Mouse (Mus musculus): ENCODE data around the gene Dpysl4. TPM values are rescaled to one million over a fixed set of nuclear protein-coding genes. Genes with fewer than 3 reads are reported as not detected.

Dpysl4 gene
- 106 and 141 TPM in 2 replicates for polyA plus RNA-seq (2015; fragmentation: Nextera tagmentation; extraction: Ambion mirVana)

DNA sequence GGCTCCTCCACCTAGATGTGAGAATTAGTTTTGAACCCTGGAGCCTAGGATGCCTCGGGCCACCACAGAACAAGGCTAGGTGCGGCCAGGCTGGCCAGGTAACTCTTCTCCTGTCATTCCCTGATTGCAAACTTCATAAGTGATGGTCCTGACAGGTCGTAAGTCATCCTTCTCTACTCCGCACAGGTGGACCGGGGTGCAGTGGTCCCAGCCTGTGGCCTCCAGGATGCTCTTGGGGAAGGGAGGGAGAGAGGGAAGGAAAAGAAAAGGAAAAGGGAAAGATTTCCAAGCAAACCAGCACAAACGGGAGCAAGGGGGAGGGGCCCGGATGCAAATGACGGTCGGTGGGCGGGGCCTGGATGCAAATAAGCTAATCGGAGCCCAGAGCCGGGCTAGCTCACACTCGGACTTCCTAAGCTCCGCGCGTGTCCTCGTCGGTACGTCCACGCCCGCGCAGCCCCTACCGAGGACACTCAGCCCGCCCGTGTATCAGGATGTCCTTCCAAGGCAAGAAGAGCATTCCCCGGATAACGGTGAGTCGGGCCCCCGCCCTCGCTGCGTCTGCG is at the start of gene Dpysl4:
Gene Dpysl4 (plus strand): TSS at position 373 of the 566 bp plus-strand sequence.
- Histone ChIP-seq H3K4me2 (peak within 1 kb of the TSS; percentile 77), H3K27ac (peak within 1 kb of the TSS; percentile 61; the same call in 1 of the 2 replicates), H3K4me3 (peak within 1 kb of the TSS; percentile 71), H3K9me3 (replicated peaks) (no peaks in the 10 kb centered on the region), H3K4me1 (peaks cover 48% of the 10 kb centered on the region), H3K36me3 (ENCODE audit: poor library complexity, severe bottlenecking) (peaks cover 16% of the 10 kb centered on the region), H3K9ac (peak within 1 kb of the TSS; percentile 89), H3K27me3 (peaks cover 11% of the 10 kb centered on the region; the same call in 1 of the 2 replicates)
- WGBS: 6% methylated on average over 32 of the region's 32 CpGs
- ATAC-seq: peak; percentile 83

DNA sequence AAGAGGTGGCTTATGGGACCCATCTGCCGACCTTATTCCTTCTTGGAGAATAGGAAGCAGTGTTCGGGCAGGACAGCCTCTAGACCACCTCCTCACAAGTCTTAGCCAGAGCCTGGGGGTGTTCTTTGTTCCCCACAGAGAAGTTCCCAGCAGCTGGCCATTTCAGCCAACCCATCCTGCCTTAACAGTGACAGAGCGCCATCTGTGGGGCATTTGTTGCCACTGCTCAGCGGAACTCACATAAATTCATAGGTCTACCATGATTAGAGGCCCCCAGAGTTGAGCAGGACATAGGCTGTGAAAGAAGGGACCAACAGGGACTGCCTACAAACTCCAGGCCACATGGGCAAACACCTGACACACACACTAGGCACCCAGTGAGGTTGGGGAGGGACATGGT is 22.4 kb upstream of the Dpysl4 start:
- Histone ChIP-seq H3K9me3 (replicated peaks) (no peaks in the 10 kb centered on the region), H3K4me2 (no peak overlapping the region), H3K4me3 (no peak overlapping the region), H3K36me3 (ENCODE audit: poor library complexity, severe bottlenecking) (no peaks in the 10 kb centered on the region), H3K4me1 (no peaks in the 10 kb centered on the region), H3K27me3 (peaks cover 7% of the 10 kb centered on the region; the same call in 1 of the 2 replicates), H3K27ac (no peak overlapping the region), H3K9ac (no peak overlapping the region)
- 56% methylated on average over 4 of the region's 4 CpGs for WGBS
- ATAC-seq: no peak

DNA sequence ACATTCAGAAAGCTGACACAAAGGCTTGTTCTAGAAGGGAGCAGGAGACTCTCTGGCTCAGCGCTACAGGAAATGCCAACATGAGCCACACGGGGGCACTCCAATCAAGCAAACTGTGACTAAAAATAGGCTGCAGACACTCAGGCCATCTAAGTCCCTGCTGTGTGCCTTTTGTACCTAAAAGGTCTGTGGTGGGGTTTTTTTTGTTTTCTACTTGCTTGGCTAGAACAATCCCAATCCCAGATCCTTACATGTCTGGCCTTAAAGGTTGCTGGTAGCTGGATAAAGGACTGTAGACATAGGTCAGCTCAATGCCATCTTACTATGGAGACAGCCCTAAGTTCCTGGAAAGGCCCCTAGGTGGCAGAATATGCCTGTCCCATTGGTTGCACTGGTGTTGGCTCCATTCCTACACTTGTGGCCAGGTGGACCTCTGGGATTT is 17.6 kb upstream of the Dpysl4 start:
- 3% methylated on average over 2 of the region's 2 CpGs for WGBS
- peaks cover 7% of the 10 kb centered on the region; the same call in 1 of the 2 replicates for H3K27me3 ChIP-seq
- H3K36me3 ChIP-seq (ENCODE audit: poor library complexity, severe bottlenecking): no peaks in the 10 kb centered on the region
- H3K4me1 ChIP-seq: no peaks in the 10 kb centered on the region
- peak; percentile 84 for ATAC-seq
- H3K27ac ChIP-seq: no peak overlapping the region
- H3K9me3 ChIP-seq (replicated peaks): no peaks in the 10 kb centered on the region
- H3K9ac ChIP-seq: no peak overlapping the region
- no peak overlapping the region for H3K4me2 ChIP-seq
- no peak overlapping the region for H3K4me3 ChIP-seq

DNA sequence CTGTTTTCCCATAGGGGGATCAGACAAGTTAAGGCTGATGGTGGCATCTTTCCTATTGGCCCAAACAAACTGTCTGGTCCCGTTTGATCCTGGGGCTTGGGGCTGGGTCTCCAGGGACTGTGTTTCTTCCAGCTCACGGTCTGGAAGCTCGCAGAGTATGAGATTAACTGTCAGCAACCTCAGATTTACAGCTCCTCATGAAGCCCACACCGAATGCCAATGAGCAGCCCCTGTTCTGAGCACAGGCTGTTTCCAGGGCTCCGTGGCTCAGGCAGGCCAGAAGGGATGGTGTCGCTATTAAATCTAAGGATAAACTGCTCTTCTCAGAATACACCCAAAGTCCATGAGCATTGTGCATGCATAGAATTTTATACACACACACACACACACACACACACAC is 11.6 kb upstream of the Dpysl4 start:
- ATAC-seq: no peak
- Histone ChIP-seq H3K27me3 (peaks cover 4% of the 10 kb centered on the region; the same call in 1 of the 2 replicates), H3K9me3 (replicated peaks) (no peaks in the 10 kb centered on the region), H3K4me2 (no peak overlapping the region), H3K36me3 (ENCODE audit: poor library complexity, severe bottlenecking) (no peaks in the 10 kb centered on the region), H3K4me1 (peaks cover 50% of the 10 kb centered on the region), H3K4me3 (no peak overlapping the region), H3K9ac (no peak overlapping the region), H3K27ac (no peak overlapping the region)
- 46% methylated on average over 6 of the region's 6 CpGs for WGBS

DNA sequence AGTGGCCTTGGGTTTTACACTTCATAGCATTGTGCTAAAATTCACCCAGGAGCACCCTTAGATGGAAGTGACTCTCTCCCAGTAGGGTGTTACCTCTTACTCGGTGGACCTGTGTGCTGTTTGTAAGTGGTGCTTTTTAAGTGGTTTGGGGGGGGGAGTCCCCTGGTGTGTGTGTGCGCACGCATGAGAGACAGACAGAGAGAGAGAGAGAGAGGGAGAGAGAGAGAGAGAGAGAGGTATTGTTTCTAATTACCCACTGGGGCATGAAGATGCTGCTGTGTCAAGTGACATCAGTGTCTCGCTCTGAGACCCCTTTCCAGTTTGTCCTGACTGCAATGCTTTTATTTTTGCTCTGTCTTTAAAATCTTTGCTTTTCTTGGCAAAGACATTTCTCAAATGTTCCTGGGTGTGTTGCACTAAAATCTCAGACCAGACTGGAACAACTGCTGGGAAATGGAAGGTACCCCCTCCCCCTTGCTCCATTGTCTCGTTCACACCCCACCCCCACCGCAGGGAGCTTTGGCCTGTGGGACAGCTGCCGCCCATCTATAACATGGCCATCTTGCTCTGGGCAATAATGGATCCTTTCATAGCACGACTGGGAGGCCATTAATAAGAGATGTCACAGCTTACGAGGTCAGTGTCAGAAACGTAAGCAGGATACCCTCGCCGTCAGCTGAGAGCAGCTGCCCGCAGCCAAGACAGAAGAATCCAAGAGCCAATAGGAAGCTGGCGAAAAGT is 10.6 kb upstream of the Dpysl4 start:
- 27% methylated on average over 14 of the region's 14 CpGs for WGBS
- H3K27me3 ChIP-seq: peaks cover 7% of the 10 kb centered on the region; the same call in 1 of the 2 replicates
- no peaks in the 10 kb centered on the region for H3K9me3 ChIP-seq (replicated peaks)
- H3K4me1 ChIP-seq: peaks cover 51% of the 10 kb centered on the region
- peak overlapping the region; percentile 26; the same call in 1 of the 2 replicates for H3K9ac ChIP-seq
- no peaks in the 10 kb centered on the region for H3K36me3 ChIP-seq (ENCODE audit: poor library complexity, severe bottlenecking)
- ATAC-seq: peak; percentile 17; the same call in 1 of the 2 replicates
- H3K4me3 ChIP-seq: no peak overlapping the region
- no peak overlapping the region for H3K4me2 ChIP-seq
- H3K27ac ChIP-seq: peak overlapping the region; percentile 31

DNA sequence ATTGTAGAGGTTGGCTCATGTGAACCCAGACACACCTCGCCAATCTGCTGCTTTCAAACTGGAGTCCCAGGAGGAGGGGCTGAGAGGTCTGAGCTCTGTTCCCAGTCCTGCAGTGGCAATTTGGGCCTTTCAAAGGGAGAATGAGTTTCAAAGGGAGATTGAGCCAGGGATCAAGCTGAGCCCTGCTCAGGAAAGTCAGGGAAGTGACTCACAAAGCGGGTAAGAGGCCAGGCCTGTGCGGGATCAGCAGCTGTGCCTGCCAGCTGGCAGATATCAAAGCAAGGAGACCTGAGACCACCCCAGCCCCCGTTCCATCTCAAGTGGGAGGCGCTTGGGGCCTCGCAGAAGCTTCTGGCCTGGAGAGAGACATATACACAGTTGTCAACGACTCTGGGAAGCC is 8.5 kb upstream of the Dpysl4 start:
- H3K4me1 ChIP-seq: peaks cover 58% of the 10 kb centered on the region
- H3K27me3 ChIP-seq: peaks cover 10% of the 10 kb centered on the region; the same call in 1 of the 2 replicates
- no peak overlapping the region for H3K4me3 ChIP-seq
- peak; percentile 22; the same call in 1 of the 2 replicates for ATAC-seq
- peak overlapping the region; percentile 57 for H3K27ac ChIP-seq
- no peak overlapping the region for H3K9ac ChIP-seq
- H3K36me3 ChIP-seq (ENCODE audit: poor library complexity, severe bottlenecking): no peaks in the 10 kb centered on the region
- peak overlapping the region; percentile 8; the same call in 1 of the 2 replicates for H3K4me2 ChIP-seq
- WGBS: 9% methylated on average over 7 of the region's 7 CpGs
- H3K9me3 ChIP-seq (replicated peaks): no peaks in the 10 kb centered on the region

DNA sequence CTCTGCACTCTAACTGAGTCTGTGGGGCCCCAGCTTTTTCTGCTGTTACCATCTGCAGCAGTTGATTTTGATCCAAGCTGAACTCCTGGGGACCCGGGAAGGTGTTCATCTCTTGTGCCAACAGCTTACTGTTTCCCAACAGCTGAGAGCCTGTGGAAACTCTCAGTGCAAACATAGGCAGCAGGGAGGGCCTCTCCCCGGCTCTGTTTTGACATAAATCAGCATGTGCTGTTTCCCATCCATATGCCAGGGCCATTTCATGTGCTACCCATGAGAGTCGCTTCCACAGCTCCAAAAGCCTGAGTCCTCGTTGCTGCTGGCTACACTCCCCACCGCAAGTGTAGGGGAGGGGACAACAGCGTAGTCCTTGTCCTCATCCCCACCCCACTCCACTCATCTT is 7.6 kb upstream of the Dpysl4 start:
- Histone ChIP-seq H3K9ac (no peak overlapping the region), H3K36me3 (ENCODE audit: poor library complexity, severe bottlenecking) (no peaks in the 10 kb centered on the region), H3K9me3 (replicated peaks) (no peaks in the 10 kb centered on the region), H3K4me1 (peaks cover 59% of the 10 kb centered on the region), H3K4me2 (no peak overlapping the region), H3K4me3 (no peak overlapping the region), H3K27me3 (peaks cover 12% of the 10 kb centered on the region; the same call in 1 of the 2 replicates), H3K27ac (peak overlapping the region; percentile 57; the same call in 1 of the 2 replicates)
- peak; percentile 70 for ATAC-seq
- 30% methylated on average over 6 of the region's 6 CpGs for WGBS

DNA sequence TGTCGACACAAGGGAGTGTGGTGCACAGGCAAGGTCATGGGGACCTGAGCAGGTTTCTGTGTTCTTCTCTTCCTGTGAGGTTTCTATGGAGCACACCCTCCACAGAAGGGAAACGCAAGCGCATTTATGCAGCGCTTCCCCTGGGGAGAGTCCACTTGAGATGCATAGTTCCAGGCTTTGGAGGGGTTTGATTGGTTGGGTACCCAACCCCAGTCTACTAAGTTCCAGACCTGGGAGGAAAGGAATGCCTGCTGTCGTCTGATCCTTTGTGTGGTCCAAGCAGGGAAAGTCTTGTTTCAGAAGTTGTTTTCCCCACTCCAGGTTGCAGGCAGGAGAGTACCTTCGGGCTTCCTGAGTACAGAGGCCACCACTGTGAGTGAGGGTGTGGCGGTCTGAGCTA is 6.7 kb upstream of the Dpysl4 start:
- ATAC-seq: no peak
- Histone ChIP-seq H3K9ac (no peak overlapping the region), H3K27me3 (peaks cover 13% of the 10 kb centered on the region; the same call in 1 of the 2 replicates), H3K27ac (no peak overlapping the region), H3K4me2 (no peak overlapping the region), H3K4me3 (no peak overlapping the region), H3K9me3 (replicated peaks) (no peaks in the 10 kb centered on the region), H3K4me1 (peaks cover 58% of the 10 kb centered on the region), H3K36me3 (ENCODE audit: poor library complexity, severe bottlenecking) (no peaks in the 10 kb centered on the region)
- WGBS: 77% methylated on average over 7 of the region's 7 CpGs

DNA sequence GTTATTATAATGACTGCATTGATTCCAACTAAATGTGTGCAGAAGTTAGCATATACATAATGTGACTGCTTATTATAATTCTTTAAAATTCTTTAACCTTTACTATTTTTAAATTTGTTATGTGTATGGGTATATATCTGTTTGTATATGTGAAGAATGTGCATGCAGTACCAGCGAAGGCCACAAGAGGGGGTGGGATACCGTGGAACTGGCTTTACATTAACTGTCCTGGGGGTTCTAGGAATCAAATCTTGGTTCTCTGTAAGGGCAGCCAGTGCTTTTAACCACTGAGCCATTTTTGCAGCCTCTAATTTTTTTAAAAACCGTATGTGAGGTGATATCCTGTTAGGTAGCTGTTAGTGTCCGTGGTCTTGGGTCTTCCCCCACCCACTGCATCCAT is 5.1 kb upstream of the Dpysl4 start:
- Histone ChIP-seq H3K9ac (no peak overlapping the region), H3K27me3 (peaks cover 13% of the 10 kb centered on the region; the same call in 1 of the 2 replicates), H3K4me3 (no peak overlapping the region), H3K36me3 (ENCODE audit: poor library complexity, severe bottlenecking) (no peaks in the 10 kb centered on the region), H3K9me3 (replicated peaks) (no peaks in the 10 kb centered on the region), H3K27ac (no peak overlapping the region), H3K4me1 (peaks cover 44% of the 10 kb centered on the region), H3K4me2 (no peak overlapping the region)
- no peak for ATAC-seq
- 61% methylated on average over 4 of the region's 4 CpGs for WGBS

DNA sequence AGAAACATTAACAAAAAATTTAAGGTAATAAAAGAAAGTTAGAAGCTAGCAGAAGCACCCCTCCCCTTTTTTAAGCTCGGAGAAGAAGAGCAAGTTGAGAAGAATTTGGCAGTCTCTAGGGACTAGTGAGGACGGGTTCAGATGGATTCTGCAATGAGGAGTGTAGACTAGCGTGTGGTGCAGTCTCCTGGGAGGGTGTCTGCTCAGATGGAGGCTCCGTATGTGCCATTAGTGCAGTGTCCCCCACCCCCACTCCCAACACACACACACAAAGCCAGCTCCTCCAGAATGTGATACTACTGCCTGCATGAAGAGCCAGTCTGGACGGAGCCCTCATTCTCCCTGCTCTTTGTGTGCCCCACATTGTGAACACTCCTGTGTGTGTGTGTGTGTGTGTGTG is 4.6 kb upstream of the Dpysl4 start:
- Histone ChIP-seq H3K9ac (no peak overlapping the region), H3K27ac (no peak overlapping the region), H3K36me3 (ENCODE audit: poor library complexity, severe bottlenecking) (no peaks in the 10 kb centered on the region), H3K9me3 (replicated peaks) (no peaks in the 10 kb centered on the region), H3K4me2 (no peak overlapping the region), H3K4me3 (no peak overlapping the region), H3K27me3 (peaks cover 10% of the 10 kb centered on the region; the same call in 1 of the 2 replicates), H3K4me1 (peaks cover 39% of the 10 kb centered on the region)
- 76% methylated on average over 5 of the region's 5 CpGs for whole genome bisulfite sequencing
- ATAC-seq: no peak

DNA sequence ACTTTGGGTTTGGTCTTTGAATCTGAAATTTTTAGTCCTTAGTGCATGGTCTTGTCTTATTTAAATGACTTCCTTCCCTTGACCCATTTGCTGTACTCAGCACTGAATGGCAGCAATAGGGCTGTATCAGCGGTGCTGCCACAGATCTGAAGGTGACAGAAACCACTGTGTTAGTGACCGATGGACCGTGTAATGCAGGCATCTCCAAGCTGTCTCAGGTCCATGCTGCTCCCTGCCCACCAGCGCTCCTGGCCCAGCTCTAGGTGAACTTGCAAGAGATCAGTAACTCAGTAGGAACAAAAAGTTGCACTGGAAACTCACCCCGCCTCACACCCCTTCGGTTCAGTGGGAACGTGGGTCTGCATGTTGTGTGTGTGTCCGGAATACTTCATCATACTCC is 3.5 kb upstream of the Dpysl4 start:
- Histone ChIP-seq H3K4me3 (no peak overlapping the region), H3K27me3 (peaks cover 14% of the 10 kb centered on the region; the same call in 1 of the 2 replicates), H3K27ac (no peak overlapping the region), H3K36me3 (ENCODE audit: poor library complexity, severe bottlenecking) (no peaks in the 10 kb centered on the region), H3K4me2 (no peak overlapping the region), H3K9me3 (replicated peaks) (no peaks in the 10 kb centered on the region), H3K9ac (no peak overlapping the region), H3K4me1 (peaks cover 38% of the 10 kb centered on the region)
- WGBS: 53% methylated on average over 8 of the region's 8 CpGs
- no peak for ATAC-seq

DNA sequence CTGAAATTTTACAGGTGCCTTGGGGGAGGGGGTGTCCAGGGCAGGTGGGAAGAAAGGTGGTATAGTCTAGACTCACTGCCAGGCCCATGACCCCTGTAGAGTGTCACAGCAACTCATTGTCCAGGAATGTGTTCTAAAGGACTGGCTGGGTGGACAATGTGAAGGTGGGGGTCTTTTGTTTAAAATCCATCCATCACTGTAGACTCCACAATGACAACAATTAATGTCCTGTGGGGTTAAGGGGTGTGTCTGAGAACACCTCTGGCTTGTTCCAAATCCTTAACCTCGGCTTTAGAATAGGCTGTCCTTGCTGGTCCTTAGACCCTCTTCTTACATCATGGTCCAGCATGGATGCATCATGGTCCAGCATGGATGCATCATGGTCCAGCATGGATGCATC is 1.5 kb upstream of the Dpysl4 start:
- H3K27ac ChIP-seq: no peak overlapping the region
- peaks cover 37% of the 10 kb centered on the region for H3K4me1 ChIP-seq
- peaks cover 3% of the 10 kb centered on the region; the same call in 1 of the 2 replicates for H3K36me3 ChIP-seq (ENCODE audit: poor library complexity, severe bottlenecking)
- ATAC-seq: no peak
- H3K9me3 ChIP-seq (replicated peaks): no peaks in the 10 kb centered on the region
- H3K4me2 ChIP-seq: no peak overlapping the region
- 47% methylated on average over 1 of the region's 1 CpGs for WGBS
- H3K4me3 ChIP-seq: no peak overlapping the region
- H3K27me3 ChIP-seq: peaks cover 13% of the 10 kb centered on the region; the same call in 1 of the 2 replicates
- H3K9ac ChIP-seq: no peak overlapping the region

All from forebrain, embryonic 13.5 days (tissue).